Mouse (Mus musculus) layer of hippocampus, adult 6 months (tissue): ENCODE measurements around the gene Dtd2. TPM values are rescaled to one million over a fixed set of nuclear protein-coding genes. Genes with fewer than 3 reads are reported as not detected.

Source experiments
- long read RNA-seq, 2 experiments: library from polyadenylated mRNA; unstranded; transcript quantifications; one replicate each; pipeline ENCODE4 v2.0.0; 2019 to 2020
- polyA plus RNA-seq: library from polyadenylated mRNA; unstranded; fragments of <200 nt; fragmentation: Nextera tagmentation; gene quantifications from 2 replicates; pipeline ENCODE4 v1.2.3, GENCODE M21; 2021

Gene Dtd2
- 15.2 and 15.6 TPM in 2 replicates for polyA plus RNA-seq
- long read RNA-seq, experiment 1, transcript Dtd2-201 (3 exons, 2,564 nt), result major isoform, 21 of 35 reads
- long read RNA-seq, experiment 1, partial matches to known transcripts, result 6 of 35 reads
- long read RNA-seq, experiment 1, other reads (novel, unspliced or antisense), result 7 of 35 reads
- long read RNA-seq, experiment 2, transcript Dtd2-201 (3 exons, 2,564 nt), result major isoform, 13 of 28 reads
- long read RNA-seq, experiment 2, partial matches to known transcripts, result 0 of 28 reads
- long read RNA-seq, experiment 2, other reads (novel, unspliced or antisense), result 14 of 28 reads

GRCm38 (mm10) chr12:52005877-52006632 lies at the start of gene Dtd2:
Gene Dtd2, minus strand, starts transcription at chr12:52006501.

GRCm38 (mm10) chr12:52027963-52028362 lies 21.7 kb upstream of the Dtd2 start, which contains the start of gene Gpr33:
Gene Gpr33, minus strand, starts transcription at chr12:52028063.

GRCm38 (mm10) chr12:51971070-51971664 lies 35.1 kb downstream of the Dtd2 start, which contains the start of gene Heatr5a:
Gene Heatr5a, minus strand, starts transcription at chr12:51971321.

Other genes with a start within 250 kb of the Dtd2 start
- gene Hectd1, start 177.0 kb downstream of the Dtd2 start, polyA plus RNA-seq, result 16.4 and 19.3 TPM in 2 replicates
- gene Heatr5a, start 35.2 kb downstream of the Dtd2 start, polyA plus RNA-seq, result 0.90 and 1.3 TPM in 2 replicates
- gene Gpr33, start 21.6 kb upstream of the Dtd2 start, polyA plus RNA-seq, result not detected in 2 replicates
- 4.2 and 4.8 TPM in 2 replicates for gene Nubpl, start 91.2 kb upstream of the Dtd2 start, polyA plus RNA-seq